Mouse (Mus musculus): ENCODE results near the gene Slit3. TPM values are rescaled to one million over a fixed set of nuclear protein-coding genes. Genes with fewer than 3 reads are reported as not detected.

The Slit3 gene
- total and polyA plus RNA-seq, 3 experiments = not detected

DNA sequence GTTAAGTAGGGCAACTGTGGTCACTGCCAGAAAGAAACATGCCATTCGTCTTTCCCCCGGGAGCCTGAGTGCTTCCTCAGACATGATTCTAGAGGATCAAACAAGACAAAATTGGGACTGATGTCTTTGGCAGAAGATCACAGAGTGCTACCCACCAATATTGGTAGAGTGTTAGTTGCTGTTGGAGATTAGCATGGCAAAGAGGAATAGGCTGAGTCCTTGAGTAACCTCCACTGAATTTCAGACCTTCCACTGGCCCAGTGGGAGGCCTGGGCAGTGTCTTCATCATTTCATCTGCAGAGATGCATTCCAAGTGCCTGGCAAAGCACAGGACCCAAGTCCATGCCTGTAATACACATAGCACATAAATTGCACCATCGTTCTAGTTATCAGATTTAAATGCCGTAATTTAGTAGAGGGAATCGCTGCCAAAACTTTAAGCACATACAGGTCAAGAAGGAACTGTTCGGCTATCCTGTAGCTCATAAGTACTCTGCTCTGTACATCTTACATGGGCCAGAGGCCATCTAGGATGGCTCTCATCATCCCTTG, 77.6 kb downstream of the Slit3 start:
- Histone ChIP-seq H3K4me1 (ENCODE audit: control insufficient read depth in 1 of 2, insufficient read depth in 2 of 2, low read length in 2 of 2) (no peaks in the 10 kb centered on the region), H3K4me3 (ENCODE audit: control insufficient read depth in 1 of 2, insufficient read depth in 1 of 2, low read depth in 2 of 2, low read length in 2 of 2) (no peak overlapping the region), H3K36me3 (ENCODE audit: control insufficient read depth in 1 of 2, insufficient read depth in 2 of 2, low read length in 2 of 2) (no peaks in the 10 kb centered on the region), H3K27ac (ENCODE audit: control insufficient read depth, low read depth, low read length) (no peak overlapping the region), H3K9me3 (replicated peaks; ENCODE audit: insufficient read depth, low read length) (no peaks in the 10 kb centered on the region), H3K27me3 (ENCODE audit: control insufficient read depth in 1 of 2, insufficient read depth in 2 of 2, low read length in 2 of 2) (no peaks in the 10 kb centered on the region), H3K79me2 (ENCODE audit: control insufficient read depth, insufficient read depth, low read length, poor library complexity) (no peaks in the 10 kb centered on the region), H3K9ac (ENCODE audit: control insufficient read depth, low read depth, low read length, poor library complexity, severe bottlenecking) (no peak overlapping the region)
- TF ChIP-seq TBP (IDR thresholded peaks at IDR 0.05; ENCODE audit: low read depth, low read length) (no peak), MYB (IDR thresholded peaks at IDR 0.05; ENCODE audit: low read depth, low read length) (no peak), TCF12 (IDR thresholded peaks at IDR 0.05; ENCODE audit: low read depth, low read length) (no peak)
- no peak for DNase-seq (ENCODE audit: low read depth, low spot score)

DNA sequence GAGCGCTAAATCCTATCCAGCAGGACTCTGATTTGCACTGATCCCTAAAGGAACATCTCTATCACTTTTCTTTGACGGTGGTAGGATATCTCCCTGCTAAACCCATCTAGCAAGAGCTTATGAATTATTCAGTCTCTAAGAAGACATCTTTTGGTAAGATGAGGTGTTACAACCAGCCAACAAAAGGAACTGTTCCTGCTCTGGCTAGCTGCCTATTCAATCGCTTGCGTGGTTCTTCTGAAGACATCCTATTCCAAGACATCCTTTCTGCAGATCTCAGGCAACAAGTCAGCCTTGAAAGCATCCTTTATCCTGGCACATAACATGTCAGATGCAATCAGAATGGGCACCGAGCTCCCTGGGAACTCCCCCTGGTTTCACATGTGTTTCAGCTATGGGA, 81.3 kb downstream of the Slit3 start:
- H3K27ac ChIP-seq (ENCODE audit: control insufficient read depth, low read depth, low read length) = no peak overlapping the region
- H3K79me2 ChIP-seq (ENCODE audit: control insufficient read depth, insufficient read depth, low read length, poor library complexity) = no peaks in the 10 kb centered on the region
- DNase-seq (ENCODE audit: low read depth, low spot score) = no peak
- TF ChIP-seq CTCF (IDR thresholded peaks at IDR 0.05 in 2 of 3, conservative IDR thresholded peaks at IDR 0.05 in 1 of 3; ENCODE audit: control insufficient read depth in 1 of 3, insufficient read depth in 1 of 3, low read depth in 2 of 3, low read length in 3 of 3, poor library complexity in 1 of 3, severe bottlenecking in 1 of 3) (no peak), ZNF384 (IDR thresholded peaks at IDR 0.05; ENCODE audit: low read depth, low read length) (no peak), RCOR1 (IDR thresholded peaks at IDR 0.05; ENCODE audit: low read depth, low read length) (no peak), MEF2A (IDR thresholded peaks at IDR 0.05; ENCODE audit: extremely low read depth, insufficient replicate concordance, low read depth, low read length, poor library complexity, severe bottlenecking) (no peak), JUND (IDR thresholded peaks at IDR 0.05; ENCODE audit: low read depth, low read length) (no peak), RAD21 (IDR thresholded peaks at IDR 0.05; ENCODE audit: low read depth, low read length) (no peak), ETS1 (IDR thresholded peaks at IDR 0.05; ENCODE audit: low read depth, low read length) (no peak), KAT2A (conservative IDR thresholded peaks at IDR 0.05; ENCODE audit: low read depth, low read length) (no peak)
- H3K9me3 ChIP-seq (replicated peaks; ENCODE audit: insufficient read depth, low read length) = no peaks in the 10 kb centered on the region
- H3K9ac ChIP-seq (ENCODE audit: control insufficient read depth, low read depth, low read length, poor library complexity, severe bottlenecking) = no peak overlapping the region
- H3K36me3 ChIP-seq (ENCODE audit: control insufficient read depth in 1 of 2, insufficient read depth in 2 of 2, low read length in 2 of 2) = no peaks in the 10 kb centered on the region
- no peaks in the 10 kb centered on the region for H3K27me3 ChIP-seq (ENCODE audit: control insufficient read depth in 1 of 2, insufficient read depth in 2 of 2, low read length in 2 of 2)
- H3K4me3 ChIP-seq (ENCODE audit: control insufficient read depth in 1 of 2, insufficient read depth in 1 of 2, low read depth in 2 of 2, low read length in 2 of 2) = no peak overlapping the region
- no peaks in the 10 kb centered on the region for H3K4me1 ChIP-seq (ENCODE audit: control insufficient read depth in 1 of 2, insufficient read depth in 2 of 2, low read length in 2 of 2)

DNA sequence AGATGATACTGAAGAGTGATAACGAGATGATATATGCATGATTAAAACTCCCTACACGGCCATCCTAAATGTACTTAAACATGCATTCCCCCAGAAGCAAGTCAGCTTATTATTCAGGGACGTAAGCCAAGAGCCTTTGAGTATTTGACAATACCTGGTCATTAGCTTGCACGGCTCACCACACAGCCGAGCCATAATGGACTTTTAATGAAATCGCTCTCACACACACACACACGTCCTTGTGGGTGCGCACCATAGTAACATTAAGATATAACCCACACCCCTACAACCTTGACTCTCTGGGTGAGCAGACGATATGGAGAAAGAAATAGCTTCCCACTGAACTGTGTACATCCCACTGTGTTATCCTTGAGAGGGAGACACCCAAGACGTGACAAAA, 82.6 kb downstream of the Slit3 start:
- no peak overlapping the region for H3K4me3 ChIP-seq (ENCODE audit: control insufficient read depth in 1 of 2, insufficient read depth in 1 of 2, low read depth in 2 of 2, low read length in 2 of 2)
- no peak for TF ChIP-seq GABPA (IDR thresholded peaks at IDR 0.05; ENCODE audit: low read depth, low read length)
- no peak for TF ChIP-seq MAX (IDR thresholded peaks at IDR 0.05; ENCODE audit: low read length)
- no peak for TF ChIP-seq MYB (IDR thresholded peaks at IDR 0.05; ENCODE audit: low read depth, low read length)
- no peak for TF ChIP-seq MAZ (IDR thresholded peaks at IDR 0.05; ENCODE audit: low read depth, low read length)
- no peak for TF ChIP-seq ZNF384 (IDR thresholded peaks at IDR 0.05; ENCODE audit: low read depth, low read length)
- no peak for TF ChIP-seq MAFK (IDR thresholded peaks at IDR 0.05; ENCODE audit: borderline replicate concordance, low read depth, low read length)
- TF ChIP-seq ZKSCAN1 (IDR thresholded peaks at IDR 0.05; ENCODE audit: low read depth, low read length) = no peak
- no peak for TF ChIP-seq MEF2A (IDR thresholded peaks at IDR 0.05; ENCODE audit: extremely low read depth, insufficient replicate concordance, low read depth, low read length, poor library complexity, severe bottlenecking)
- no peak for TF ChIP-seq POLR2AphosphoS2 (IDR thresholded peaks at IDR 0.05; ENCODE audit: low read length)
- TF ChIP-seq ELF1 (IDR thresholded peaks at IDR 0.05; ENCODE audit: low read depth, low read length) = no peak
- no peak for TF ChIP-seq POLR2A (IDR thresholded peaks at IDR 0.05; ENCODE audit: control insufficient read depth in 1 of 2, insufficient read depth in 1 of 2, low read depth in 1 of 2, low read length in 2 of 2, poor library complexity in 1 of 2)
- TF ChIP-seq NELFE (IDR thresholded peaks at IDR 0.05; ENCODE audit: low read depth, low read length) = no peak
- TF ChIP-seq EP300 (IDR thresholded peaks at IDR 0.05; ENCODE audit: low read depth in 1 of 2, low read length in 2 of 2) = no peak
- TF ChIP-seq USF1 (IDR thresholded peaks at IDR 0.05; ENCODE audit: low read depth, low read length) = no peak
- no peak for TF ChIP-seq GATA1 (IDR thresholded peaks at IDR 0.05; ENCODE audit: low read depth, low read length)
- no peak for TF ChIP-seq SIN3A (IDR thresholded peaks at IDR 0.05; ENCODE audit: low read length)
- TF ChIP-seq UBTF (IDR thresholded peaks at IDR 0.05; ENCODE audit: borderline replicate concordance, insufficient read depth, low read depth, low read length) = no peak
- no peak for TF ChIP-seq E2F4 (IDR thresholded peaks at IDR 0.05; ENCODE audit: borderline replicate concordance, low read depth, low read length)
- TF ChIP-seq KAT2A (conservative IDR thresholded peaks at IDR 0.05; ENCODE audit: low read depth, low read length) = no peak
- TF ChIP-seq HCFC1 (IDR thresholded peaks at IDR 0.05; ENCODE audit: low read depth, low read length) = no peak

More for the DNA sequence above, 82.6 kb downstream of the Slit3 start:
- DNase-seq (ENCODE audit: low read depth, low spot score) = no peak
- Histone ChIP-seq H3K27me3 (ENCODE audit: control insufficient read depth in 1 of 2, insufficient read depth in 2 of 2, low read length in 2 of 2) (no peaks in the 10 kb centered on the region), H3K79me2 (ENCODE audit: control insufficient read depth, insufficient read depth, low read length, poor library complexity) (no peaks in the 10 kb centered on the region), H3K4me1 (ENCODE audit: control insufficient read depth in 1 of 2, insufficient read depth in 2 of 2, low read length in 2 of 2) (no peaks in the 10 kb centered on the region), H3K27ac (ENCODE audit: control insufficient read depth, low read depth, low read length) (no peak overlapping the region), H3K9ac (ENCODE audit: control insufficient read depth, low read depth, low read length, poor library complexity, severe bottlenecking) (no peak overlapping the region), H3K9me3 (replicated peaks; ENCODE audit: insufficient read depth, low read length) (no peaks in the 10 kb centered on the region), H3K36me3 (ENCODE audit: control insufficient read depth in 1 of 2, insufficient read depth in 2 of 2, low read length in 2 of 2) (no peaks in the 10 kb centered on the region)

Data from MEL (cell line).